Mouse (Mus musculus): ENCODE data around the gene Ighmbp2.
A peak's percentile ranks its signal among the peaks of the same experiment; 100 is the strongest.

The Ighmbp2 gene

DNA sequence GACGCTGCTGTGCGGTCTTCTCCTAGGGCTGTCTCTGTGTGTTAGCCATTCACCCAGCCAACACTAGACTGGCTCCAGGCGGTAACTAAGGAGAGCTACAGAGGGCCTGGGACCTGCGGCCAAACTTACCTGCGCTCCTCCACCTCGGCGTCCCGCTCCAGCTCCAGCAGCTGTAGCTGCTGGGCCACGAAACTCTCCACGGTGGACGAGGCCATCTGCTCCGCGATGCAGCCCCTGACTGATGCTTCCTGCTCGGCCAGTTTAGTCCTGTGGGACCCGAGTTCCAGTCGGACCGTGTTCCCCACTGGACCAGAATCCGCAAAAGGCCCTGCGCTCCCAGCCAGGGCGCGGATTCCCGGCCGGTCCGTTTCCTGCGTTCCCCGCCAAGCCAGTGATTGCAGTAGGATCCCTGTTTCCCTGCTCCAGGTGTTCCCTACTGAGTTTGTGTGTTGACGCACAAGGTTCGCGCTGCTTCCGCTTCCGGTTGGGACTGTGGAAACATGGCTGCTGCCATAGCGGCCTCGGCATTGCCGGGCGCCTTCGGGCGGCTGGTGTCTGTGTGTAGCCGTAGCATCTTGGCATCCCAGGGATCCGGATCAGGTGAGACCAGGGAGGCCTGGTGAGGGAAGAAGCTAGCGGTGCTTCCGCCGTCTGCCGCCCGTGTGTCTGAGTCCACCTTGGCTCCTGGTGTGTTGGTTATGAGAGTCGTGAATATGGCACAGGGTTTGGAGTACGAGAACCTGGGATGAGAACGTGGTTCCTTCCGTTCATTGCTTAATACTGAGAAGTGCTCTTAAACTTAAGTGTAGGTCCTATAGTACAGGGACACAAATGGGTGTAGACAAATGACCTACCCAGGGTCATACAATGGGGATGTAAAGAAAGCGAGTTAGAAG lies at the start of gene Ighmbp2, which contains the start of gene Mrpl21:
Gene Ighmbp2, minus strand, starts transcription at position 446 of the 896 bp plus-strand sequence.
Gene Mrpl21, plus strand, starts transcription at position 330 of the 896 bp plus-strand sequence.
- DNase-seq = peak; percentile 84

DNA sequence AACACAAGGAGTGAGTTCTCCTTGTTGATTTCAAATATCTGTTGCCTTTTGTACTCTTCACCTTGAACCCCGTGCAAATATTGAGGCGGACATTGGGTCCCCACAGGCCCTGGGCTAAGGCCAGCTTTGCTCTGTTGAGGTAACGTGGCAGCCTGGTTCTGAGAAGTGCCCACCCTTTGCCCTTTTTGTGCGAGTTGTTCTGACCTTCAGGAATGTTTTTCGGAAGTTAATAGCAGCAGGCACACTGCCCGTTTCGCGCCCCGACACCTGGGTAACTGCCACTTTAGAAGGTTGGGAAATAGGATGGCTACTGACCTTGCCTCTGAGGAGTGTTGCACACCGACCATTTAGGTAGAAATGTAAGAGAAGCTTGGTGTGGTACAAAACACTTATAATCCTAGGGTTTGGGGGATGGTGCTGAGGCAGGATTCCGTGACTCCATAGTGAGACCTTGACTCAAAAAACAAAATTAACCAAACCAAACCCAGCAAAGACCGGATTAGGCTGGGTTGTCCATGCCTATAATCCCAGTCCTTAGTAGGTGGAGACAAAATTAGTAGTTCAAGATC lies 43.7 kb upstream of the Ighmbp2 start:
- no peak for DNase-seq

DNA sequence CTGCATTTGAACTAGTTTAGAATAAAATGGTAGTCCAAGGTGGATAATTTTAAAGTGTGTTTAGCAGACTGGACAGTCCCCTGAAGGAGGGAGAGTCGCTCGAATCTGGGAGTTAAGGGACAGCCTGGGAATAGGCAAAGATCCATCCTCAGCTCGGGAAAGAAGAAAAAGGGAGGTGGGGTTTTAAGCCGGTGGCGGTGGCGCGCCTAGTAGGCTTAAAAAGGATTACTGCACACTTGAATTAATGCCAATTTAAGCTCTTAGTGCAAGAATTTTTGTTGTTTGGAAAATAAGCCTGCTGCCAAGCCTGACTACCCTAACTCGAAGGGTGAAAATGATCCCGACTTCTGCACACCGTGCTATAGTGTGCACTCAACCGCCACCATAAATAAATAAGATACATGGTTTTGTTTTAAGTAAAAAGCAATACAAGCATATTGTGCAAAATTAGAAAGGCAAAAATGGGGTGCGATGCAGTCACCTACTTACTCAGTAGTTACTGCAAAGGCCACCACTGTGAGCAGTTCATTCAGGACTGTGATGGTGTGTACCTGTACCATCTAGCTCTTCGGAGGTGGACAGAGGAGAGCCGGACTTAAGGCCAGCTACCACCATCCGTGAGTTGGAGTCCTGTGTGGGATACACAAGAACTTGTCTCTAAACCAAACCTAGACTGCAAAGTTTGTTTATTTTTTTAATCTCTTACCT lies 43.1 kb upstream of the Ighmbp2 start:
- DNase-seq = peak; percentile 16

DNA sequence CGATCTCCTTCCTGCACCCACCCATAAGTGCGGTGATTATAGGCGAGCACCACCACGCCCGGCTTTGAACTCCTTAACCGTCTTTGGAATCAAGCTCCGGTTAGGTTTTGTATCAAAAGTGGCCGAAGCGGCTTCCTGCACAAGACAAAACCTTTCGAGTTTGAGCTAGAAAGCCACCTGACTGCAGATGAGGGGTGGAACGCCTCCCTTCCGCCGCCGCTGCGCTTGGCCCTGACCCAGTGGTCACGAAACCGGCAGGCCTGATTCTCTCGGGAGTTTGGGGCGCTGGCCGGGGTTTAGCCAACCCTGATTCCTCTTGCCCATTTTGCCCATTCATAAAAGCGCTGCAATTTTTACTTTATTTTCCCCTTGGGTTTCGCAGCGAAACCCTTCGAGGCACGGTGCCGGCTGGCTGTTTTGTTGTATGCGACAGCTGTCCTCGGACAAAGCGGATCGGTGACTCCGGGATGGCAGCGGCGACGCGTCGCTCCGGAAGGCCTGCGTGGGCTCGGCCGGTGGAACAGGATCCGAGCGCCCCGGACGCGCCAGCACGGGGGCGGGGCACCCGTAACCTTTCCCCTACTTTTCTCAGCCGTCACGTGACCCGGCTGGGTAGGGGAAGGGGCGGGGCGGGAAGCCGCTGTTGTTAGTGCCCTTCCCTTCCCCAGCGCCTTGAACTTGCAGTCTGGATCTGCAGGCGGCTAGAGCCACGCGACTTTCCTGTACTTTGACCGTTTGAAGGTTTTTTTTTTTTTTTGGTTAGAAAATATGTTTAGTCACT lies 42.3 kb upstream of the Ighmbp2 start:
- DNase-seq = peak; percentile 96

DNA sequence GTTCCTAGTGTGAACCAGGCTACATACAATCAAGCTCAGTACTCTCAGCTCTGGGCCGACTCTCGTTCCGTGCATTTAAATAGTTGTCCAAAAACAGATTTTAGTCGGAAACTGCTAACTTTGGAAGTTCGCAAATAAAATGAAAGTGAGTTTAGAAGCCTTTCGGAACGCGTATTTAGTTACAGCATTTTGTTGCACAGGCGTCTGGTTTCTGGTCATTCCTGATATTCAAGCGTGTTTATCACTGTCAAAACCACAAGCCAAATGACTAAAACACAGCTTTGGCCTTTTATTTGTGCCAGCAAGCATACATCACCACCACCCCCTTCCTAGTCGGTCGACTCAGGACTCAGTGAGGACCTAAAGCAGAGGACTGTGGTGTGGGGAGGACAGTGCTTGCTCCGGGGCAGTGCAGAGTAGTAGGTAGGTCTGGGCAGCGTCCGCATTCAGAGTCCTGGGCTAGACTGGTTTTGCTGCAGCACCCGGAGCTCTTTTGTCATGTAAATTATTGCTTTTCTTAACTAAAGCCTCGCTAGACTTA lies 41.5 kb upstream of the Ighmbp2 start:
- DNase-seq = peak; percentile 30

DNA sequence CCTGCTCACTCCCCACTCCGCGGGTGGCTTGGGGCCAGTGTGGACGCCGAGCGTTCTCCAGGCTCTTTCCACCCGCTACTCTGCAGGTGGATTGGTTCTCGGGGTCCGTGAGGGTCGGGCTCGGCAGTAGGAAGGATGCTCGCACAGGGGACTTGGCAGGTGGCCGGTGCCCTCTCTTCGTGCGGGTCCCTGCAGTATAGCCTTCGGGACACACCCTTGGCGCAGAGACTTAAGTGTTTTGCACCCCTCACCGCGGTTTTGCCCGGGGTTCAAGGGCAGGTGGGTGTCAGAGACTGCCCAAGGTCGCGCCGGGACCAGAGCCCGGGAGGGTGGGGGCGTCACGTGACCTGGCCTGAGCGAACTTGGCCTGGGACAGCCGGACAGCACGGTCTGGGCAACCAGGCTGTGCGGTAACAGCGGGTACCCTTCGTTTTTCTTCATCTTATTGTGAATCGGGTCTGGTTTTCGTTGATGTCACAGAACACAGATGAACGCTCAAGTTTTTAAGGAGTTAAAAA lies 41.0 kb upstream of the Ighmbp2 start:
- peak; percentile 54 for DNase-seq

DNA sequence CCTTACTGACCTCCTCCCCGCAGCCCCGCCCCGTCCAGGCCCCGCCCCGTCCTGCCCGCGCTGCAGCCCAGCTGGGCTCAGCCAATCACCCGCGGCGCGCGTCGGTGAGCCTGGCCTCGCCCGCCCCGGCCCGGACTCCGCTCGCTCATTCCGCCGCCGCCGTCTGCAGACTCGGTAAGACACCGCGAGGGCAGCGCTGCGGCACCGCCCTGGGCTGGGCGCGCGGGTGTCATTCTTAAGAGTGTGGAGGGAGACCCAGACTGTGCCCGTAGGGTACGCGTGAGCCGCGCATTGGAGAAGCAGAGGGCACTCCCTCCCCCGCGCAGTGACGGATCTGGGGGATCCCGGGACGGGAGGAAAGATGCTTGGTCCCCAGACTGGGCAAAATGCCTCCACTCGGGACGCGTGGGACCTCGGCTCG lies 40.4 kb upstream of the Ighmbp2 start:
- peak; percentile 85 for DNase-seq

DNA sequence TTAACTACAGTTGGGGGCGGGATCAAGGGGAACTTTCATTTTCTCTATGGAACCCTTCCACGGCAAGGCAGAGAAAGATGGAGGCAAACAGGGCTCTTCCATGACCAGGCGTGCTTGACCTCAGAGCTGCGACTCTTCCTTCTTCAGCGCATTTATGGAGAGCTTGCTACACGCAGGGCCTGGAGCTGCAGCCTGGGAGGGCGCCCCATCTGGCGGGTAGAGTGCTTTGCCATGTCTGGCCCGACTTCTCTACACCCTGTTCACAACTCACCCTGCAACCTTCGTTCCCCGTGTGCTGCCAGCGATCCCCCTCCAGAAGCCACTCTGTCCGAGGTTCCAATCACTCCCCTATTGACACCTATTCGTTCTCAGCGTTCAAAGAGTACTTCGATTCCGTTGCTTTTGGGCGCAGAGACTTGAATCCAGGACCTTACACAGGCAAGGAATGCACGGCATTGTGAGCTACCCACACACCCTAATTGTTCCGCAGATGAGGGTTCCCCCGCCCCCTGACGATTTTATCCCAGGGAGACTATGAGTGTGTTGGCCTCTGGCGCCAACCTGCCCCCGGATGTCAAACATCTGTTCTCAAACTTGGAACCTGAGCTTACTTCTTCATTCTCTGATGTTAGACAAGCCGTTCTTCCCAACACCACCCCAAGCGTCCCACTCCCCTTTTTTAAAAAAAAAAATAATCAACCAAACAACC lies 39.6 kb upstream of the Ighmbp2 start, which contains the start of gene Cpt1a:
Gene Cpt1a, plus strand, starts transcription at position 74 of the 709 bp plus-strand sequence.
- DNase-seq = peak; percentile 73

DNA sequence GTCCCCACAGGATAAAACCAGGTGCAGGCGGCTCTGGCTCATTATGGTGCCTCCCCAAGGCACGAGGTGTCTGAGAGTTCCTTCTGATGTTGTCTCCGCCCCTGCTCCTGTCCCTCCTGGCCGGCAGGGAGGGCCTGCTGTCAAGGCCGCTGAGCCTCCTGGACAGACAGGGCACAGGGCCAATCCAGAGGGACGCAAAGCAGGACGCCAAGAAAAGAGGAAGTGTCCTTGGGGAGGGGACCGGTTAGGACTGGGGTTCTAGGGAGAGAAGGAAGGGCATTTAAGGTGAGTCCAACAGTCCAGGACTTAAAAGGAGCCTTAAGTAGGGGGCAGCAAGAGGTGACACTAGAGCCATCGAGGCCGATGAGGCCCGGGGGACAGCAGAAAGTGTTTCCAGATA lies 38.8 kb upstream of the Ighmbp2 start:
- DNase-seq = peak; percentile 31

DNA sequence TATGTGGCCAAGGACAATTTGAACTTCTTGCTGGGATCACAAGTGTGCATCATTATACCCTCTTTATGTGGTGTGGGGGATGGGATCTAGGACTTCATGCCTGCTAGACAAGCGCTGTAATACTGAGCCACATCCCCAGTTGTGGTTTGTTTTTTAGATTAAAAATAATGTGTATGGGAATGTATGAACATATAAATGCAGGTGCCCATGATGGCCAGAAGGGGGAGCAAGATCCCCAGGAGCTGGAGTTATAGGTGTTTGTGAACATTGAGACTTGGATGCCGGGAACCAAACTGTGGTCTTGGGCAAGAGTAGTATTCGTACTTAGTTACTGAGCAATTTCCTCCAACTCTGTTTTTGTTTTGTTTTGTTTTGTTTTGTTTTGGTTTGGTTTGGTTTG lies 38.0 kb upstream of the Ighmbp2 start:
- DNase-seq = no peak

DNA sequence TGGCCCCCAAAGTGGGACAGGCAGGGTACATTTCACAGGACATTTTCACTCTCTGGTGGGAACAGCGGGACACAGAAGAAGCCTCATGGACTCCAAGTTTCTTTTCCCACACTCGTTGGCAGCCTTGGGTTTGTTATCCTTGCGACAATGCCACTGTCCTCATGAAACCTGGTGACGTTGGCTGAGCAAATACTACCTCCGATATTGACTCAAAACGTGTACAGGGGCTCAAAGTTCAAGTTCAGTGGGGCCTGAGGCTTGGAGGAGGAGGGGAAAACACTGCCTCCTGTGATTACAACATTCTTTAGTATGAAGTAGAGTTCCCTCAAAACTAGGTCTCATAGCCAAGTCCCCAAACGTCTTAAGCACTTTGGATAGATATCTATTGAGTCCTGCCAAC lies 37.3 kb upstream of the Ighmbp2 start:
- DNase-seq = no peak

DNA sequence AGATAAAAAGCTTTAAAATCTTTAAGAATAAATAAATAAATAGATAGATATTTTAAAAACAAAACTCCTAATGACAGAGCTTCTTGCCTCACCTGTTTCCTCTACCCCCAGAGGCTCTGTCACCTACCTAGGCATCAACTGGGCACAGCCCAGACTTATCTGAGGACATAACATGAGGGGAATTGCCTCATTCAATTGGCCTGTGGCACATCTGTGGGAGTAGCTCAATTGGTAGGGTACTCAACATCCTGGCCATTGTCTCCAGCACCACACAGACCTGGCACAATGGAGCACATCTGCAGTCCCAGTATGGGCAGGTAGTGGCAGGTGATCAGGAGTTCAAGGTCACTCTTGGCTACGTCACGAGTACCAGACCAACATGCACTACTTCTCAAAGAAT lies 36.5 kb upstream of the Ighmbp2 start:
- no peak for DNase-seq

DNA sequence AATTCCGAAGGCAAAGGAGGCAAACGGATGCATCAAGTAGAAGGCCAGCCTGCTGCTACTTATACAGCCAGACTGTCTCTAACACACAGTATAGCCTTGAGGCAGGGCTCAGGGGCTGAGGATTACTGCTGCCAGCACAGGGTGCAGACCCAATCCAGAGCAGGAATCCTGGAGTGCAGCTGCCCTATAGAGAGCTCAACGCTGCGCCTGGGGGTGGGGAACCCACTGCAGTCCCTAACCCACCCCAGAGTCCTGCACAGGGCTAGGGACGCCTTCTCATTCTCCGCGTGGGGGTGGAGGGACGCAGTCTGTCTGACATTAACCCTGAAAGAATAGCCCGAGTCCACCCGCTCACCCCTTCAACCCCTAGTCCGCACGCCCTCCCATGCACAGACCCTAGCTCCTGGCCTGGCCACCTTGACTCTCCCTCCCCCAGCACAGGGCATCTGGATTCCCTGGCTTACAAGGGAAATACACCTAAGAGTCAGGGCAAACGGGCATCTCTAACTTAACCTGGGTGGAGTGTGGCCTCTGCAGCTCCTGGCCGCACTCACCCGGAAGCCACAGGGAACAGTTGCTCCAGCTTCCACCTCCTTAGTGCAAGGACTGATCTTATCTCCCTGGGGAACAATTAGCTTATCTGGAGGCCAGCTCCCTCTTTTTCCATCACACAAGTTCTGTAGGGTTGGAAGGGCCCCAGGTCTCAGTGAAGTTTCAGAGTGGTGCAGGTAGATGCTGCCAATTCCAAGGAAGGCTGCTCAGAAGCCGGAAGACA lies 24.5 kb upstream of the Ighmbp2 start:
- no peak for DNase-seq

DNA sequence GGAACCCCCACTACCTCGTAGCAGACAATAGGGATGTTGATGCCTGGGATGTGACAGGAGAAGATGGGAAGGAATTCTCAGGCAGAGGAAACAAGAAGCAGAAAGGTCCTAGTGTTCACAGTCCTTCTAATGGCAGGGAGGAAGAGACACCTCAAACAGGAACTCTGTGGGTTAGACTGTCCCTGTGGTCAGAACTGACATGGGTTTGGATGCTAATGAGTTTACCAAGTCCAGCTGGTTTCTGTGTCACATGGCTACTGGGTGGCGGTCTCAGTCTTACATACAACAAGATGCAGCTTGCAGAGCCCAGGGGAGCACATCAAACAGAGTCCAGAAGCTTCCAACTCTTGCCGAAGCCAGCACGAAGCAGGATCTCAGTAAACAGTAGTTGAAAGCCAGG lies 21.2 kb upstream of the Ighmbp2 start:
- DNase-seq = no peak

DNA sequence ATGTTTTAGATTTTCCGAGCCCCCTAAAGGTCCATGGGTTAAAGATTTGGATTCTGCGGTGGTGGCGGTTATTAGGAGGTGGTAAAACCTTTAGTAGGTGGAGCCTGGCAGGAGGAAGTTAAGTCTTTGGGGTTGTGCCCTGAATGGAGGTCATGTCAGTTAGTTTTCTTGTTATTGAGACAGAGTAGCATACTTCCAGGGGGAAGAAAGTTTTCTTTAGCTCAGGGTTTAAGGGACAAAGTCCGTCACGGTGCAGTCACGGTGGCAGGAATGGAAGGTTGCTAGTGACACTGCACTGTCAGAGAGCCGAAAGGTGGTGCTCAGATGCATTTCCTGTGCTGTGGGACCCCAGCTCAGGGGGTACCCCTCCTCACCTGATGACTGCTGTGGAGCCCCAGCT lies 15.0 kb upstream of the Ighmbp2 start:
- no peak for DNase-seq

DNA sequence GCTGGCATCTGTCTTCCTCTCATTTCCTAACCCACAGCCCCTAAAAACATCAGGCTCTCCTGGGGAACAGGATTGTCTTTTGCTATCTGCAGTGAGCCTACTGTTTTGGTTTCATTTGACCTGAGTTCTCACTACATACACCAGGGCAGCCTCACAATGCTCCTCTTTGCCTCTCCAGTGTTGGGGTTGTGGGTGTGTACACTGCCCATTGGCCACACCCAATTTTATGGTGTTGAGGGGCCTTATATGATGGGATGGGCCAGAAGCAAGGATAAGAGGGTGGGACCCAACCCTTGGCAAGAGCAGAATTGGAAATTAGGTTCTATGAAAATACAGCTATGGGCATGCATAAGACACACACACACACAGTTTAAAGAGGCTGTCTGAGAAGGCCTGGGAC lies 14.2 kb upstream of the Ighmbp2 start:
- DNase-seq = no peak

DNA sequence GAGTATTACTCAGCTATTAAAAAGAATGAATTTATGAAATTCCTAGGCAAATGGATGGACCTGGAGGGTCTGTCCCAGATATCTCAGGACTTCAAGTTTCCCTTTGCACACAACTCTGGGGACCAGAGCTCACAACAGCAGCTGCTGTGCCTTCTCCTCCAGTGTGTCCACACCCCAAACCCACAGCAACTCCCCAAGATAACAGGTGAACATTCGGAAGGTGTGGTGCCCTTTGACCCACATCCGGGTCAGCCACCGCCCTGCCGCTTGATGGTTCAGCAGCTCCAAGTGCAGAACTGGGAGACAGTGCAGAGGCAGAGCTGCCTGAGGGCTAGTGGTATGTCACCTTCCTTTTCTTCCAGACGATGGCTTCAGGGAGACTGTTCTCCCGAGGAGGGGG lies 12.4 kb upstream of the Ighmbp2 start:
- DNase-seq = no peak

DNA sequence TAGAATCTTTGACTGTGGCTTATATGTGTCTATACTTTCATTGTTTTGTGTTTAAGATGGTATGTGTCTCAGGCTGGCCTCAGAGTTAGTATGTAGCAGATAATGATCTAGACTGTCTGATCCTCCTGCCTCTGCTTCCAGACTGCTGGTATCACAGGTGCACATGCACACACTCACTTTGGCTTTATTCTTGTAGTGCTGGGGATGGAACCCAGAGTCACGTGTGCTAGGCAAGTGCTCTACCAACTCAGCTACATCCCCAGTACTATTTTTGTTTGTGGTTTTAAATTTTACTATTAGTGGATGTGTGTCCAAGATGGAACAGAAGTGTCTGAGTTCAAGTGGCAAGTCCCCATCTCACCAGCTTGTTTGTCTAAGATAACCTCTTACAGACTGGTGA lies 10.2 kb upstream of the Ighmbp2 start:
- DNase-seq = no peak

DNA sequence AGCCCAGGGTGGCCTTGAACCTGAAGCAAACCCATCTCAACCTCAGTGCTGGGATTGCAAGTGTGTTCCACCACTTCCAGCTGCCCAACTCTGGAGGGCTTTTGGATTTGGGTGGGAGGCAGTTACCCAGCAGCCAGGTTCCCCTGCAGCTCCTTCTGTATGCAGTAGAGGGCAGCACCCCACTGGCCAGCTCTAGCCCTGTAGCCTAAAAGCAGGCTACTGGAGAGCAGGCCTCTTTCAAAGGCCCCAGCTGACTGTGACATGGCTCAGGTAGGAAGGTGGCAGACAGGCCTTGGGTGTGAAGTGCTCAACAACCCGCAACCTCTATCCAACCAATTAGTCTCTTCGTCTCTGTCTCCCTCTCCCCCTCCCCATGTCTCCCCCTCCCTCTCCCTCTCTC lies 9.2 kb upstream of the Ighmbp2 start:
- DNase-seq = peak; percentile 67

DNA sequence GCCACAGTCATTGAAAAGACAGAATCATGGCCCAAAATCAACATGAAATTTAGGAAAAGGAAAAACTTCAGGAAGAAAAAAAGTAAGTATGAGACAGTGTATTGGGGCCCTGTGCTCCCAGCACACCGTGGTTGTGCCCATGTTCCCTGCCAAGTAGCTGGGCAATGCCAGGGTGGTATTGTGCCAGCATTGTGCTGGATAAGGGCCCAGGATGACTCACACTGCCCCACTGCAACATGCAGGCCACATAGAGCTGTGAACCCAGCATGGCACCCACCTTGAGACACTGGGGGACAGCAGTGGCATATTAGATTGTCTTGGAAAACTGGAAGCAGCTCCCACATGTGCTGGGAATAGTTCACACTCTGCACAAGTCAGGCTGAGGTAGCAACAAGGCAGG lies 6.2 kb upstream of the Ighmbp2 start:
- DNase-seq = no peak

DNA sequence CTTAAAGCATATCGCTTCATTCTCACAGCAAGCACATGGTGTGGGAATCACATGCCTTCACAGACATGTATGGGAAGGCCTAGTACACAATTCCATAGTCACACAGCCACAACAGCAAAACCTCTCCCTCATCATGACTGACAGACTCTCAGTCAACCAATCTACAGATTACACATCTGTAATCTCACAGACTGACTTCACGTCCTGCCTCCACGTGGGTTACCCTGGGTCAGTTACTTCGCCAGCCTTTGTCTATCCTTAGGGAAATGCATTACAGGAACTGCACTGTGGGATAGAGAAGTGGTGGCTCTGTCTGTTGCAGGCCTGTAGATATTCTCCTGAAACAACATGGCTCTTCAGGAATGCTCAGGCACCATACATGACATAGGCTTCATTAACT lies 931 bp downstream of the Ighmbp2 start:
- DNase-seq = no peak
